Mouse (Mus musculus): ENCODE measurements at regions not wholly inside any gene's neighbourhood (a gene's known extent, or its start where the extent isn't known, plus 50 kb on each side); places are given as distances from the start of the nearest gene placed in this dataset.

DNA sequence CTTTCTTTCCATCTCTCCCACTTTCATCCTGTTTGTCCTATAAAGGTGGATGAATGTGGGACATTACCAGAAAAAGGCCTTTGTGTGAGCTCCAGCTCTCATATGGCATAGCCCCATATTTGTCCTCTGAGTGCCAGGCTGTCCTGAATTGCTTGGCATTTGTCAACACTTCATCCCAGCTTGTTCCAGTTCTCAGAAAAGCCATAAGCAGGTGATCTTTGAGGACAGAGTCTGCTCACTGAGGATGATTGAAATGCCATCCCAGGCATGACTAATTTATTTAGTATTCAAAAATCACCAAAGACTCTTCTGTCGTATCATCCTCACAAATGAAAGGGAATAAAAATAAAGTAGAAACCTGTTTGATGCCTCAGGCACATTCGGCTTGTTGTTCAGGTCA lies 203.6 kb upstream of the Defb41 start:
- TF ChIP-seq CTCF (IDR thresholded peaks at IDR 0.05; ENCODE audit: control insufficient read depth, insufficient read depth, insufficient read length) (no peak), FOSL1 (IDR thresholded peaks at IDR 0.05; ENCODE audit: insufficient read depth, low read length, poor library complexity, severe bottlenecking) (no peak), MYOD1 (IDR thresholded peaks at IDR 0.05; ENCODE audit: control insufficient read depth, insufficient read length, low read depth) (no peak), USF1 (IDR thresholded peaks at IDR 0.05; ENCODE audit: low read depth) (no peak), MYOG (IDR thresholded peaks at IDR 0.05; ENCODE audit: control insufficient read depth, extremely low read depth, insufficient read length) (no peak), MAX (IDR thresholded peaks at IDR 0.05) (no peak), CEBPB (IDR thresholded peaks at IDR 0.05; ENCODE audit: low read depth) (no peak)

Data from C2C12 (cell line).